Mouse (Mus musculus) kidney, embryonic 16.5 days (tissue): Measurements from ENCODE around the gene Mxra8. TPM values are rescaled to one million over a fixed set of nuclear protein-coding genes. Genes with fewer than 3 reads are reported as not detected.

ENCODE experiments used
- ATAC-seq: fragments of 200-750 bp; cut with Nextera tagmentation; 2 replicates; pipeline ENCODE4 v1.8.0; 2017; ENCODE audit warnings: moderate TSS enrichment; ENCODE audit not compliant: low FRiP score, low TSS enrichment
- H3K27ac ChIP-seq: fragments of 300-500 bp; sonication (generic); 2 replicates; pipeline ENCODE4 v1.5.1; 2014; ENCODE audit warnings: low read length
- H3K27me3 ChIP-seq: fragments of 300-500 bp; sonication (generic); 2 replicates; pipeline ENCODE4 v1.6.1; 2014; ENCODE audit warnings: low read length, control low read depth, mixed read lengths; ENCODE audit not compliant: insufficient read depth
- H3K36me3 ChIP-seq: fragments of 300-500 bp; sonication (generic); 2 replicates; pipeline ENCODE4 v1.6.1; 2014; ENCODE audit warnings: low read length, control low read depth, mixed read lengths; ENCODE audit not compliant: insufficient read depth
- H3K4me1 ChIP-seq: fragments of 300-500 bp; sonication (generic); 2 replicates; pipeline ENCODE4 v1.6.1; 2014; ENCODE audit warnings: low read length, control low read depth, mixed read lengths; ENCODE audit not compliant: insufficient read depth
- H3K4me2 ChIP-seq: fragments of 300-500 bp; sonication (generic); replicated peaks from 2 replicates; pipeline ENCODE4 v1.6.1; 2014; ENCODE audit warnings: low read depth, low read length
- H3K4me3 ChIP-seq: fragments of 300-500 bp; sonication (generic); 2 replicates; pipeline ENCODE4 v1.5.1; 2014; ENCODE audit warnings: mild to moderate bottlenecking, low read length
- H3K9ac ChIP-seq: fragments of 300-500 bp; sonication (generic); replicated peaks from 2 replicates; pipeline ENCODE4 v1.6.1; 2014; ENCODE audit warnings: low read length
- H3K9me3 ChIP-seq: fragments of 300-500 bp; sonication (generic); 2 replicates; pipeline ENCODE4 v1.6.1; 2016; ENCODE audit warnings: low read length, control low read depth
- WGBS: fragments of 180-500 bp; shearing (Covaris S2); extraction: QIAGEN DNeasy Blood & Tissue Kit; methylation state at CpG from one replicate; pipeline ENCODE4 v1.1.7; 2014; 5-methylcytosine and 5-hydroxymethylcytosine counted together
- polyA plus RNA-seq: library from polyadenylated mRNA; unstranded; fragments of >200 nt; fragmentation: Nextera tagmentation; extraction: Ambion mirVana; gene quantifications from 2 replicates; pipeline ENCODE4 v1.2.1, GENCODE M21; 2015

Gene Mxra8
- polyA plus RNA-seq, 1 experiment from 2014 or later: 119 TPM

DNA sequence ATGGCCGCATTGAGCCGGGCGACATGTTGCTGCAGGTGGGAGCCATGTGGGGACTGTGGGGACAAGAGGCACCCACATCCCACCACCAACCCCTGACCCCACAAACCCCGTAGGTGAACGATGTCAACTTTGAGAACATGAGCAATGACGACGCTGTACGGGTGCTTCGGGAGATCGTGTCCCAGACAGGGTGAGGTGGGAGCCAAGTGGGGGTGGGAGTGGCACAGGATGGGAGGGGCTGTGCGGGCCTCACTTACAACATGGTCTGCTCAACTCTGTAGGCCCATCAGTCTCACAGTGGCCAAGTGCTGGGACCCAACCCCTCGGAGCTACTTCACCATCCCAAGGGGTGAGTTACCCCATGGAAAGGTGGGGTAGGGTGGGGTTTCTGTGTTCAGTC is 15.5 kb downstream of the Mxra8 start:
- H3K4me3 ChIP-seq: no peak overlapping the region
- no peak overlapping the region for H3K9ac ChIP-seq
- 95% methylated on average over 12 of the region's 12 CpGs for WGBS
- no peaks in the 10 kb centered on the region for H3K27me3 ChIP-seq
- ATAC-seq: no peak
- H3K4me2 ChIP-seq: no peak overlapping the region
- no peaks in the 10 kb centered on the region for H3K4me1 ChIP-seq
- H3K36me3 ChIP-seq: peaks cover 52% of the 10 kb centered on the region
- no peak overlapping the region for H3K27ac ChIP-seq
- H3K9me3 ChIP-seq: no peaks in the 10 kb centered on the region

DNA sequence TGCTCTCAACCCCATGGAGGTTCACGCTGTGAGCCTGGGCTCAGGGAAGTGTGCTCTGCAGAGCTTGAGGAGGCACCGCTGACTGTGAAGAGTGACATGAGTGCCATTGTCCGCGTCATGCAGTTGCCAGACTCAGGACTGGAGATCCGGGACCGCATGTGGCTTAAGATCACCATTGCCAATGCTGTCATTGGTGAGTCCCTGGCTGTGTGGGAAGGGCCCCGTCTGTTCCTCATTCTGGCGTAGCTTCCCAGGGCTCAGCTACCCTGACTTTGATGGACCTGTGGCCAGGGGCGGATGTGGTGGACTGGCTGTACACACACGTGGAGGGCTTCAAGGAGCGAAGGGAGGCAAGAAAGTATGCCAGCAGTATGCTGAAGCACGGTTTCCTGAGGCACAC is 16.6 kb downstream of the Mxra8 start:
- Histone ChIP-seq H3K9me3 (no peaks in the 10 kb centered on the region), H3K4me2 (no peak overlapping the region), H3K9ac (no peak overlapping the region), H3K4me3 (no peak overlapping the region), H3K4me1 (no peaks in the 10 kb centered on the region), H3K36me3 (peaks cover 52% of the 10 kb centered on the region), H3K27me3 (no peaks in the 10 kb centered on the region), H3K27ac (no peak overlapping the region)
- 93% methylated on average over 12 of the region's 12 CpGs for WGBS
- ATAC-seq: no peak

DNA sequence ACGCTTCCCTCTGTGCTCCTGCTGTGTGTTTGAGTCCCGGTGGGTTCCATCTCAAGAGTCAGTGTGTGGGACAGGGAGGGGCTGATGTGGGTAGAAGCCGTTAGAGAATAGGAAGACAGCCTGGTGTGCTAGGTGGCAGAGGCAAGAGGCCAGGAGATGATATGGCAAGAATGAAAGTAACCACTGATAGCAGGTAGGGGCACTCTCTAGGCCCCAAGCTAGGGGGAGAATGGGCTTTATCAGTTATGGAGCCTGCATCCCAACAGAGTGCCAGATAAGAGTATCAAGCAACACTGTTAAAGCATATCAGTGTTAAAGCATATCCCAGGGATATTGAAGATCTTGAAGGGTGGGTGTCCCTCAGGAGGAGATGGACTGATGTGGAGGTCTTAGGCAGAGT is 17.4 kb downstream of the Mxra8 start:
- ATAC-seq: no peak
- H3K9me3 ChIP-seq: no peaks in the 10 kb centered on the region
- H3K36me3 ChIP-seq: peaks cover 55% of the 10 kb centered on the region
- 75% methylated on average over 3 of the region's 3 CpGs for WGBS
- no peak overlapping the region for H3K9ac ChIP-seq
- no peak overlapping the region for H3K27ac ChIP-seq
- H3K4me2 ChIP-seq: no peak overlapping the region
- H3K4me1 ChIP-seq: no peaks in the 10 kb centered on the region
- no peak overlapping the region for H3K4me3 ChIP-seq
- no peaks in the 10 kb centered on the region for H3K27me3 ChIP-seq

DNA sequence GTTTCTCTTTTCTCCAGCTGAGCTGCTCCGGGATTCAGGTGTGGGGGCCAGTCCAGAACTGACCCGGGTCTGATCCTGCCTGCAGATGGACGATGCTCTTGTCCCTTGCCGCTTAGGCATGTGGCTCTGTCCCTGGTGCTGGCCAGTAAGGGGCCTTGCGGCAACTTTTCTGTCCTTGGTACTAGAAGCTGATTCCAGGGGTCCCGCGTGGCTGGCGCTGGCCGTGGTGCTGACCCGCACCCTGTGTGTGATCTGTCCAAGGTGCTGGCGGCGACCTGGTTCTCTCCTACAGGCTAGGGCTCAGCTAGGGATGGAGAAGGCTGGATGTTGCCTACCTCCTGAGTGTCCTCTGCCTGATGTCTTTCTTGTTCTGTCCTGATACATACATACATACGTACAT is 19.8 kb downstream of the Mxra8 start:
- Histone ChIP-seq H3K36me3 (peaks cover 48% of the 10 kb centered on the region), H3K27ac (no peak overlapping the region), H3K4me2 (no peak overlapping the region), H3K4me3 (no peak overlapping the region), H3K27me3 (no peaks in the 10 kb centered on the region), H3K4me1 (no peaks in the 10 kb centered on the region), H3K9ac (no peak overlapping the region), H3K9me3 (no peaks in the 10 kb centered on the region)
- ATAC-seq: peak; percentile 62
- 15% methylated on average over 13 of the region's 13 CpGs for WGBS

DNA sequence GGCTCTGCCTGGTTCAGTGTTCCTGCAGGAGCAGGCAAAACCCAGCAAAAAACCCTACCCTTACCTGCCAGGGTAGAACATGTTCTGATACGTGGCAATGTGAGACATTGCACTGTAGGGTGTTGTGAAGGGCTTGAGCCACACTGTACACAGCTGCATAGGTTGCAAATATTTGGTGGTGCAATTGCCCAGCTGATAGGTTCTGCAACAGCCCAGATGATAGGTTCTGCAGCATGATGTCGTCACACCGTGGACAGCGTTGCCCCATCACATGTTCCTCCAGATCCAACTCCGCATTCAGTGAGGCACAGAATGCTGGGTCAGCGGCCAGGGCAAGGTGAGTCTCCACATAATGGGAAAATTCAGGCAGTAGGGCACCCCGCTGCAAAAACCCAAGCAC is 22.3 kb downstream of the Mxra8 start:
- Histone ChIP-seq H3K36me3 (peaks cover 32% of the 10 kb centered on the region), H3K4me1 (no peaks in the 10 kb centered on the region), H3K27me3 (no peaks in the 10 kb centered on the region), H3K4me2 (no peak overlapping the region), H3K4me3 (no peak overlapping the region), H3K9me3 (no peaks in the 10 kb centered on the region), H3K9ac (no peak overlapping the region), H3K27ac (no peak overlapping the region)
- WGBS: 89% methylated on average over 7 of the region's 7 CpGs
- ATAC-seq: no peak

DNA sequence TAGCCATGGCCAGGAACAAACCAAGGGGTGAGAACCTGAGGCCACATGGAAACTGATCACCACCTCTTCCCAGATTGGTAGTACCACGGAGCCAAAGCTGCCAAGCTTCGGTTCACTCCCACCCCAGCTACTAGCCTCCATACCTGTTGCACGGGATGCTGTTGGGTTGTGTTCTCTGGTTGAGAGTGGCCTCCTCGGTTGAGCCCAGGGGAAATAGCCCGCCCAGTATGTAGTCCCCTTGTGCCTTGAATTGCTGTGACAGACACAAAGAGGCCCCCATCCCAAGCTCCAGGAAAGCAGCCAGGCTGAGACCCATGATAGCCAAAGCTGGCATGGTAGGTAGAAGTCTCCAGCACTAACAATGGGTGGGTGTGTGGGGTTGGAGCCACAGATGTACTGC is 23.5 kb downstream of the Mxra8 start, which contains the start of gene Tas1r3:
Gene Tas1r3 (minus strand): TSS at position 362 of the 400 bp plus-strand sequence.
- no peak within 1 kb of the TSS for H3K4me3 ChIP-seq
- no peak for ATAC-seq
- no peaks in the 10 kb centered on the region for H3K9me3 ChIP-seq
- H3K27me3 ChIP-seq: no peaks in the 10 kb centered on the region
- H3K36me3 ChIP-seq: peaks cover 23% of the 10 kb centered on the region
- H3K9ac ChIP-seq: no peak within 1 kb of the TSS
- H3K4me2 ChIP-seq: no peak within 1 kb of the TSS
- WGBS: 88% methylated on average over 5 of the region's 5 CpGs
- H3K4me1 ChIP-seq: no peaks in the 10 kb centered on the region
- no peak within 1 kb of the TSS for H3K27ac ChIP-seq

DNA sequence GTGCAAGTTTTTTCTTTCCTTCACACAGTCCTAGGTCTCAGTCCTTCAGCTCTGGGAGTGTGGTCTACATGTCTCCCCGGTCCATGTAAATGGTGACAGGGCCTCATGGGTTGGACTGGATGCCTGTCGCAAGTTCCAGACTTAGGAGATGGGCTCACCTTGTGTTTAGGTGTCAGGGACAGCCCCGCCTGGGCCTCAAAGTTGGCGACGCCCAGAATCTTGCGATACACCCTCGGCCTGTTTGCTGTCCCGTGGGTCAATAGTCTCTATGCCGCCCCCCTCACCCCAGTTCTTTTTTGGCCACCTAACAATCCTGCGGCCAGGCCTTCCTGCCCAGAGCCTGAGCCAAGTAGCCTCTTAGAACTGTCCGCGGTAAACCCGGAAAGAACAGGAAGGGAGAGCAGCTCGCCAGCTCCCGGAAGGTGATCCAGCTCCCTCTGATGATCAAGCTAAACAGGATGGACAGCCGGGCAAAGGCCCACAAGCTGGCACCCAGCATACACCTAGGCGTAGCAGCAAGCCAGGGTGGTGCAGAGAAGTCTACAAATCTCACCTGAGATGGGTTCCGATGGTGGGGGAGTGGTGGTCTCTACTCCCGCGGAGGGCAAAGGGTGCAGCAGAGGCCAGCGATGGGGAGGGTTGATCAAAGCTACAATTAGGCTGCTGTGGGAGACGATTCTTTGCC is 29.3 kb downstream of the Mxra8 start:
- Histone ChIP-seq H3K4me1 (peaks cover 18% of the 10 kb centered on the region), H3K27ac (no peak overlapping the region; the same call in 1 of the 2 replicates), H3K4me2 (peak overlapping the region; percentile 95), H3K9ac (peak overlapping the region; percentile 83), H3K36me3 (peaks cover 20% of the 10 kb centered on the region), H3K4me3 (peak overlapping the region; percentile 85), H3K9me3 (no peaks in the 10 kb centered on the region), H3K27me3 (no peaks in the 10 kb centered on the region)
- peak; percentile 52 for ATAC-seq
- 6% methylated on average over 22 of the region's 22 CpGs for WGBS

DNA sequence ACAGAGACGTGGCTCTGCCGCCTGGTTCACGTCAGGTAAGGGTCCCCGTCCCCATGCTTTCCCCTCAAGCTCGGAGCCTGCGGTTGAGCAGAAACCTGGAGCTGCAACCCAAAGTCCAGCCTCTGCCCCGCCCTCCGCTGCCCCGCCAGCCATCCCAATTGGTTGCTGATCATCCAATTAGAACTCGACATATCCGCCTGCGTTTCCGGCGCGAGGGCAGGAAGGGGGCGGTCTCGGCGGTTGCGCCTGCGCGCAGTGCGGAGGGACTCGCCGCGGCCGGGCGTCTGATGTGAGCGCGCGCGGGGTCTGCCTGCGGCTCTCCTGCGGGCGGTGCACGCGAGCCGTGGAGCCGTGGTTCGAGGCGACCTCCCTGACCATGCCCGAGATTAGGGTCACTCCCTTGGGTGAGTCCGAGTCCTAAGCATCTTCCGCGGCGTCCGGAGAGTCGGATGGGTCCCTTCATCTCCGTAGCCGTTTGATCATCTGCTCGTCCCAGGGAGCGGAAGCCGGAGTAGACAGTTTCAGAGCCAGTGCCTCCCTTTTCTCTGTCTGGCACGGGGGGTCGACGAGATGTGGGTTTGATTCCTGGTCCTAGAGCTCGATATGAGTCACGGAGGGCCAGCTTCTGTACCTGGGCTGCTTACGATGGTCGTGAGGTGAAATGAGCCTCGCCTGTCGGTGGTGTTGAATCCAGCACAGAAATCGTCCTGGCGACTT is 30.0 kb downstream of the Mxra8 start, which contains the start of the genes Cptp and Ints11:
Gene Cptp (minus strand): TSS at position 124 of the 717 bp plus-strand sequence.
Gene Ints11 (plus strand): TSS at position 230 of the 717 bp plus-strand sequence.
- Histone ChIP-seq H3K27ac (no peak within 1 kb of the TSS; the same call in 1 of the 2 replicates), H3K4me1 (peaks cover 18% of the 10 kb centered on the region), H3K27me3 (no peaks in the 10 kb centered on the region), H3K4me2 (peak within 1 kb of the TSS; percentile 95), H3K36me3 (peaks cover 23% of the 10 kb centered on the region), H3K9me3 (no peaks in the 10 kb centered on the region), H3K9ac (peak within 1 kb of the TSS; percentile 83), H3K4me3 (peak within 1 kb of the TSS; percentile 85)
- under 1% methylated on average over 62 of the region's 63 CpGs for WGBS
- peak; percentile 95 for ATAC-seq

DNA sequence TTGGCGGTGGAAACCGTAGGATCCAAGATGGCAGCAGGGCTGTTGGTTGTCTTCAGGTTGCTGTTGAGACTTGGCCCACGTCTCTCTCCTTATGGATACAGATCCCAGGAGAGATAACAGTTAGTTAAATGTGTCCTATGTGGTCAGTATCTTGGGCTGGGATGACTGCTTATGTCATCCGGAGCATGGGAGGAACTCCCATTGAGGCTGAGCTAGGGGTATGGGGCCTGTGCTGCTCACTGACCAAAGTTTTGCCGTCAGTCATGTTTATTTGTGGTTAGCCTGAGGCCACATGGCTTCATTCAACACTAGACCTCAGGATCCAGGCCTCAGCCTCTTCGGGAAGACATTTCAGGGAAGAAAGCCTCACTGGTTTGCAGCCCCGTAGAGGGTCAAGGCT is 31.9 kb downstream of the Mxra8 start:
- H3K9ac ChIP-seq: no peak overlapping the region
- H3K4me1 ChIP-seq: peaks cover 18% of the 10 kb centered on the region
- H3K36me3 ChIP-seq: peaks cover 28% of the 10 kb centered on the region
- H3K4me2 ChIP-seq: no peak overlapping the region
- ATAC-seq: no peak
- H3K4me3 ChIP-seq: no peak overlapping the region
- H3K27ac ChIP-seq: no peak overlapping the region
- no peaks in the 10 kb centered on the region for H3K9me3 ChIP-seq
- 92% methylated on average over 7 of the region's 7 CpGs for whole genome bisulfite sequencing
- no peaks in the 10 kb centered on the region for H3K27me3 ChIP-seq

DNA sequence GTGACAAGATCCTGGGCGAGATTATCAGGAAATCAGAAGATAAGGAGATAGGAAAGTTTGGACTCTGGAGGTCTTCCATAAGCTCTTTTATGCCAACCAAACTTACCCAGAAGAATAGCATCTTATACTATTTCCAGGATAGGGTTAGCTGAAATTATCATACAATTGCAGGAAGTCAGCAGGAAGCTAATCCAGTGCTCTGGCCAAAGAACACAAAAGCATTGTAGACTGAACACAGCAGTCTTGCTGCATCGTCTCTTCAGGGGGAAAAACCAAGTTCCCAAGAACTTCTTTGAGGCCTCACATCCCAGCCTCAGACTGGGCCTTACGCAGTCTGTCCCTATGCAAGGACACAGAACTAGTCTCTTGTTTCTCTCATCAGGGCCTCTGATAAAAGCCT is 44.1 kb downstream of the Mxra8 start:
- Histone ChIP-seq H3K9ac (no peak overlapping the region), H3K27me3 (no peaks in the 10 kb centered on the region), H3K4me2 (no peak overlapping the region), H3K4me1 (no peaks in the 10 kb centered on the region), H3K27ac (peak overlapping the region; percentile 69; the same call in 1 of the 2 replicates), H3K4me3 (no peak overlapping the region), H3K36me3 (peaks cover 45% of the 10 kb centered on the region), H3K9me3 (no peaks in the 10 kb centered on the region)
- 82% methylated on average over 3 of the region's 3 CpGs for WGBS
- no peak for ATAC-seq
